Mouse (Mus musculus) frontal cortex, postnatal 14 days (tissue): ENCODE data around the gene Pagr1b.

Experiments used
- DNase-seq, 2 experiments: peaks; one replicate each; pipeline ENCODE4 v3.0.0; 2022; ENCODE audit warnings: low spot score in 2 of 2

Gene Pagr1b

DNA sequence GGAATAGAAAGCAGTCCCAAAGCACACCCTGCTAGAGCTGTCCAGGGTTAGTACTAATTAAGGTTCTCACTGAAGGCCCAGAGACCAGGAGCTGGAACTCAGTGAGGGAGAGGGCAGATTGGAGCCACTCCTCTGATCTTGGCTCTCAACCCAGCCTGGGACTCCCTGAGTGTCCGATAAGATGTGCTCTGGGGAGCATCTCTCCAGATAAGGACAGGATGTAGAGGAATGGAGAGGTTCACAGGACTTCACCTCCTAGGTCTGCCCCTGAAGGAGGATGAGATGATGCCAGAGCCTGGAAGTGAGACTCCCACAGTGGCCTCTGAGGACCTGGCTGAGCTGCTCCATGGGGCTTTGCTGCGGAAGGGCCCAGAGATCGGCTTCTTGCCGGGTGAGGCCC is 64.5 kb downstream of the Pagr1b start:
- DNase-seq: no peak
